Mouse (Mus musculus): ENCODE results near the gene Pear1.

GRCm38 (mm10) chr3:87752567-87752966 is 71.5 kb downstream of the Pear1 start:
- TF ChIP-seq CTCF (IDR thresholded peaks at IDR 0.05): no peak
- TF ChIP-seq EP300 (IDR thresholded peaks at IDR 0.05): no peak

All from lung, postnatal 0 days (tissue).